Mouse (Mus musculus) embryonic facial prominence, embryonic 12.5 days (tissue): Measurements from ENCODE around the gene Clca1. TPM values are rescaled to one million over a fixed set of nuclear protein-coding genes. Genes with fewer than 3 reads are reported as not detected.
"Not testable (repeated sequence)": the region's sequence is repeated elsewhere in the genome, so short reads cannot be mapped to it uniquely, and the experiment has no call there.

ENCODE experiments used
- ATAC-seq: fragments of 200-750 bp; cut with Nextera tagmentation; 2 replicates; pipeline ENCODE4 v1.8.0; 2017; ENCODE audit not compliant: insufficient number of reproducible peaks, insufficient read depth, low FRiP score, low TSS enrichment
- H3K27ac ChIP-seq: fragments of 300-500 bp; sonication (generic); 2 replicates; pipeline ENCODE4 v1.5.1; 2016; ENCODE audit warnings: mild to moderate bottlenecking
- H3K27me3 ChIP-seq: fragments of 300-500 bp; sonication (generic); 2 replicates; pipeline ENCODE4 v1.6.1; 2016; ENCODE audit warnings: mild to moderate bottlenecking, moderate library complexity
- H3K36me3 ChIP-seq: fragments of 300-500 bp; sonication (generic); 2 replicates; pipeline ENCODE4 v1.6.1; 2016; ENCODE audit warnings: mild to moderate bottlenecking
- H3K4me1 ChIP-seq: fragments of 300-500 bp; sonication (generic); 2 replicates; pipeline ENCODE4 v1.6.1; 2016
- H3K4me2 ChIP-seq: fragments of 300-500 bp; sonication (generic); replicated peaks from 2 replicates; pipeline ENCODE4 v1.6.1; 2016; ENCODE audit warnings: mild to moderate bottlenecking, moderate library complexity
- H3K4me3 ChIP-seq: fragments of 300-500 bp; sonication (generic); 2 replicates; pipeline ENCODE4 v1.5.1; 2016; ENCODE audit warnings: mild to moderate bottlenecking
- H3K9ac ChIP-seq: fragments of 300-500 bp; sonication (generic); 2 replicates; pipeline ENCODE4 v1.6.1; 2016; ENCODE audit warnings: mild to moderate bottlenecking, moderate library complexity
- H3K9me3 ChIP-seq: fragments of 300-500 bp; sonication (generic); 2 replicates; pipeline ENCODE4 v1.6.1; 2016; ENCODE audit warnings: mild to moderate bottlenecking, moderate library complexity
- WGBS: fragments of 180-500 bp; shearing (Covaris S2); methylation state at CpG from one replicate; pipeline ENCODE4 v1.1.7; 2016; 5-methylcytosine and 5-hydroxymethylcytosine counted together
- polyA plus RNA-seq: library from polyadenylated mRNA; unstranded; fragments of >200 nt; fragmentation: Nextera tagmentation; extraction: Ambion mirVana; gene quantifications from 2 replicates; pipeline ENCODE4 v1.2.1, GENCODE M21; 2016

Clca1 gene
- polyA plus RNA-seq: 0.04 TPM in 1 of 2 replicates, not detected in the other

DNA sequence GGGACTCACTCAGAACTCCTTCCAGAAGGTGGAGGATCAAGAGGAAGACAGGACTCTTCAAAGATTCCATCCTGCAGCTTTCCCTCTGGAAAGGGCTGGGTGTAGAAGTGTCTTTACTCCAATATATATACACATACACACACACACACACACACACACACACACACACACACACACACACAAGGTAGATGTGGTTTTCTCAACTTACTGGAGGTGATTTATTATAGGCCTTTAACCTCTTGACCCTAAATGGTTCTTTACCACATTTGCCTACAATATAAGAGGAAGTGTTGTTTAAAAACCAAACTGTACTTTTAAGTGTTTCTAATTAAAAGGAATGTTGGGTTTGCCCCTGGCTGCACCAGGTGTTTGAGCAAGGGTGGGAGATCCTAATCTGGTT, at the start of gene Clca1:
Gene Clca1 (minus strand): TSS at position 101 of the 400 bp plus-strand sequence.
- Histone ChIP-seq H3K27ac (no peak within 1 kb of the TSS), H3K9ac (no peak within 1 kb of the TSS), H3K27me3 (no peaks in the 10 kb centered on the region), H3K36me3 (no peaks in the 10 kb centered on the region), H3K4me2 (no peak within 1 kb of the TSS), H3K4me3 (no peak within 1 kb of the TSS), H3K9me3 (no peaks in the 10 kb centered on the region), H3K4me1 (no peaks in the 10 kb centered on the region)
- no peak for ATAC-seq

DNA sequence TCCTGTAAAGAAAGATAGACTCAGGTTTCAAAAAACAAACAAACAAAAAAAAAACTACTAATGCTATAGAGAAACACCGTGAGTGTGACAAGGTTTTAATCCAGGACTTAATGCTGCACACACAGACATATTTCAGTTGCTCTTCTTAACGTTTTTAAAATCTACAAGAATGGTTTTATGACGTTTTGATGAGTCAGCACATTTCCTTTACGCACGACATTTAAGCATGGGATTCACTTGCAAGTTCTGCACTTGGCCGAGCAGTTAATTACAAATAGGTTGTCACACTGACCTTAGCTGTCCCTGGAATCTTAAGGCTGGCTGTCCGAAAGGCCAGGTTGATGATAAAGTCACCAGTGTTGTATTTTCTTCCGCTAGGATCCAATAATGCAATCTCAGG, 48.3 kb upstream of the Clca1 start:
- no peak overlapping the region for H3K4me3 ChIP-seq
- no peaks in the 10 kb centered on the region for H3K27me3 ChIP-seq
- WGBS: 76% methylated on average over 8 of the region's 8 CpGs
- H3K9ac ChIP-seq: no peak overlapping the region
- no peak for ATAC-seq
- no peaks in the 10 kb centered on the region for H3K4me1 ChIP-seq
- no peak overlapping the region for H3K27ac ChIP-seq
- no peak overlapping the region for H3K4me2 ChIP-seq
- no peaks in the 10 kb centered on the region for H3K9me3 ChIP-seq
- H3K36me3 ChIP-seq: no peaks in the 10 kb centered on the region

DNA sequence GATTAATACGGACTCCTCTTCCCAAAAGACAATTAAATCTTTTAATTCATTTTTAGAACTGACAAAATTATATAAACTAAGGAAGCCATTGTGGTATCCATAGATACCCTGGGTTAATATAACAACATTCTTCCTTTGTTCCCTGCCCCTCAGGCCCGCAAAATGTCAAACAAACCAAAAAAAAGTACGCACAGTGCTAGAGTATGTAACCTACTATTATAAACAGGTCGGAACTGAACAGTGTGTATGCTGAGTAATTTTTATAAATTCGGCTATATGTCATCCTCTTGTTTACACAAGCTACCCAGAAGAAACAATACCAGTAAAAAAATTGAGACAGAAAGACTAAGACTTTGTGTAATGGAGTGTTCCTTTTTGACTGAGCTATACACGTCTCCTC, 45.8 kb upstream of the Clca1 start:
- 84% methylated on average over 6 of the region's 6 CpGs for WGBS
- H3K36me3 ChIP-seq: no peaks in the 10 kb centered on the region
- ATAC-seq: no peak

GRCm38 (mm10) chr3:145072339-145072738, 39.8 kb upstream of the Clca1 start:
- ATAC-seq: no peak
- Histone ChIP-seq H3K36me3 (no peaks in the 10 kb centered on the region), H3K4me2 (no peak overlapping the region), H3K27ac (no peak overlapping the region), H3K9ac (no peak overlapping the region), H3K4me1 (no peaks in the 10 kb centered on the region), H3K27me3 (no peaks in the 10 kb centered on the region), H3K9me3 (no peaks in the 10 kb centered on the region), H3K4me3 (no peak overlapping the region)
- WGBS: 89% methylated on average over 3 of the region's 3 CpGs

More for the DNA sequence above, 45.8 kb upstream of the Clca1 start:
- Histone ChIP-seq H3K4me3 (no peak overlapping the region), H3K27ac (no peak overlapping the region), H3K9ac (no peak overlapping the region), H3K9me3 (no peaks in the 10 kb centered on the region), H3K4me1 (no peaks in the 10 kb centered on the region), H3K4me2 (no peak overlapping the region), H3K27me3 (no peaks in the 10 kb centered on the region)

- no peak overlapping the region for H3K4me3 ChIP-seq
- no peak overlapping the region for H3K27ac ChIP-seq
- H3K9me3 ChIP-seq: no peaks in the 10 kb centered on the region
- no peak for ATAC-seq
- H3K36me3 ChIP-seq: no peaks in the 10 kb centered on the region
- no peak overlapping the region for H3K4me2 ChIP-seq
- no peaks in the 10 kb centered on the region for H3K27me3 ChIP-seq
- no peak overlapping the region for H3K9ac ChIP-seq
- H3K4me1 ChIP-seq: no peaks in the 10 kb centered on the region
- 77% methylated on average over 4 of the region's 4 CpGs for WGBS
Observed at GRCm38 (mm10) chr3:145068964-145069363, 36.4 kb upstream of the Clca1 start.

DNA sequence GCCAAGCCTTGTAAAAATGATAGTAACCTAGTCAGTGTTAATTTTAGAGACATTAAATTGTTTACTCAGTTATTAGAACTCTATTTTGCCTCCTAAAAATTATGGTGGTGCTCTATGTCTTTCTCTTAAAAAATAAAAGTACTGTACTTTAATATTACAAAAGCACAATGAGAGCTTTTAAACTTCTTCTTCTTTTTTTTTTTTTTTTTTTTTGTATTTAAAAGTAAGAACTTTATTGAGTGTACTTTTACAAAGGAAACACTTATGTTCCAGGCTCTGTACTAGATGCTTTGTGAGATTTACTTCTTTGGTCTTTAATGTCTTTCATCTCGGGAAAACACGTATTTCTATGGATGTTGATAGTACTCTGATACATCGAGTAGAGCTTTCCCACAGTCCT, 22.6 kb upstream of the Clca1 start:
- not testable (repeated sequence) for H3K27me3 ChIP-seq, H3K4me3 ChIP-seq, H3K9me3 ChIP-seq, H3K36me3 ChIP-seq, H3K4me2 ChIP-seq, H3K4me1 ChIP-seq, H3K9ac ChIP-seq, ATAC-seq, H3K27ac ChIP-seq
- WGBS: 91% methylated on average over 3 of the region's 3 CpGs

GRCm38 (mm10) chr3:145049820-145050219, 17.2 kb upstream of the Clca1 start:
- no peaks in the 10 kb centered on the region for H3K27me3 ChIP-seq
- no peak overlapping the region for H3K27ac ChIP-seq
- H3K4me1 ChIP-seq: no peaks in the 10 kb centered on the region
- H3K4me3 ChIP-seq: no peak overlapping the region
- no peaks in the 10 kb centered on the region for H3K36me3 ChIP-seq
- no peaks in the 10 kb centered on the region for H3K9me3 ChIP-seq
- ATAC-seq: no peak
- WGBS: 80% methylated on average over 3 of the region's 3 CpGs
- H3K4me2 ChIP-seq: no peak overlapping the region
- H3K9ac ChIP-seq: no peak overlapping the region

DNA sequence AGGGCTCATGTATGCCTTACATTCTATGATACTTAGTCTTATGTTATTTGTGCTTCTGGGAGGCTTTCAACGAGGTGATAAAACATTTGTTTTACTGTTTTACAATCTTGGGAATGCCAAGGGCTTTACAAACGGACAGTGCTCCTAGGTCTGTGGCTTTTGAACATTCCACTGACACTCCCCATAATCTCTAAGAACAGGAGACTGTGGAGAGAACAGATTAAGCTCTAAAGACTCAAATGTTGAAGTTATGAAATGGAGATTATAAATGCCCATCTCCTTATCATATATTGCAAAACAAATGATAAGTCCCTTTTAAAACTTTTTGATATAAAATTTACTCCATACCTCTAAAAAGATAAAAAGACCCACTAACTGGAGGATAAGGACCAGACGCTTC, 6.2 kb upstream of the Clca1 start:
- H3K4me2 ChIP-seq: no peak overlapping the region
- H3K36me3 ChIP-seq: no peaks in the 10 kb centered on the region
- H3K4me1 ChIP-seq: no peaks in the 10 kb centered on the region
- WGBS: 76% methylated on average over 3 of the region's 3 CpGs
- no peak overlapping the region for H3K9ac ChIP-seq
- no peak for ATAC-seq
- no peak overlapping the region for H3K4me3 ChIP-seq
- H3K9me3 ChIP-seq: no peaks in the 10 kb centered on the region
- no peaks in the 10 kb centered on the region for H3K27me3 ChIP-seq
- no peak overlapping the region for H3K27ac ChIP-seq

- H3K36me3 ChIP-seq: no peaks in the 10 kb centered on the region
- H3K4me3 ChIP-seq: no peak overlapping the region
- no peak overlapping the region for H3K27ac ChIP-seq
- H3K27me3 ChIP-seq: no peaks in the 10 kb centered on the region
- no peak overlapping the region for H3K9ac ChIP-seq
- no peak for ATAC-seq
- H3K9me3 ChIP-seq: no peaks in the 10 kb centered on the region
- 68% methylated on average over 3 of the region's 3 CpGs for WGBS
- no peaks in the 10 kb centered on the region for H3K4me1 ChIP-seq
- H3K4me2 ChIP-seq: no peak overlapping the region
Observed at GRCm38 (mm10) chr3:145028036-145028435, 4.5 kb downstream of the Clca1 start.

DNA sequence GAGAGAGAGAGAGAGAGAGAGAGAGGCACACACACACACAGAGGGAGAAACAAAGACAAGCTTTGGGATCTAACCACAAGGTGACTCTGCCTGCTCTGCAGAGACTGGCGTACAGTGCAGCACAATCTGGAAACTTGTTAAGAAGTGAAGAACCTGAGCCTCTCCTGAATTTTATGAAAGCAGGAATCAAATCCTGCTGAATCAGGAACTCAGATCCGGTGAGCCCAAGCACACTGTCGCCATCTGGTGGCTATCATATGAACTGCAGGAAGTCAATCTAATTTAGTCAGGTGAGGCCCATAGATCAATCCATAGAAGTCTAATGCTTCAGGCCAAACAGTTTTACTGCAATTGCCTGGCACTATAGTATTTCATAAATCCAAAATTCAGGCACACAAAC, 5.8 kb downstream of the Clca1 start:
- Histone ChIP-seq H3K9me3 (no peaks in the 10 kb centered on the region), H3K4me3 (no peak overlapping the region), H3K9ac (no peak overlapping the region), H3K27ac (no peak overlapping the region), H3K4me2 (no peak overlapping the region), H3K36me3 (no peaks in the 10 kb centered on the region), H3K27me3 (no peaks in the 10 kb centered on the region), H3K4me1 (no peaks in the 10 kb centered on the region)
- WGBS: 26% methylated on average over 3 of the region's 3 CpGs
- ATAC-seq: no peak

DNA sequence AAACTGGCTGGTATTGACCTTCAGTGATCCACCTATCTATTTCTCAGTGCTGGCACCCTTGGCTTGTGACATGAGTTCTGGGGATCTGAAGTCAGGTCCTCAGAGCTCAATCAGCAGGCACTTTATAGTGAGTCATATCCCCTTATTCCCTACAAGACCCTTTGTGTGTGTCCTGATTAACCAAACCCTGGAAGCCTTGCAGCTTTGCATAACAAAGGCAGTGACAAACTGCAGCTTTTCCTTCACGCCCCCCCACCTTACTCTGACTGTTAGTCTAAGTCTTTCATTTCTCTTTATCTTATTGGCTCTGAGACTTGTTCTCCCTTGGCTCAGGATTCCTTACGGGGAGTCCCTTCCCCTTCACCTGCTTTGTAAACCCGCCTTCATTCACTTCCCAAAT, 14.8 kb downstream of the Clca1 start:
- Histone ChIP-seq H3K9me3 (no peaks in the 10 kb centered on the region), H3K27ac (no peak overlapping the region), H3K4me2 (no peak overlapping the region), H3K27me3 (no peaks in the 10 kb centered on the region), H3K4me3 (no peak overlapping the region), H3K4me1 (no peaks in the 10 kb centered on the region), H3K36me3 (no peaks in the 10 kb centered on the region), H3K9ac (no peak overlapping the region)
- ATAC-seq: no peak
- 65% methylated on average over 3 of the region's 3 CpGs for WGBS

GRCm38 (mm10) chr3:145004422-145004821, 28.2 kb downstream of the Clca1 start:
- H3K27me3 ChIP-seq: no peaks in the 10 kb centered on the region
- no peaks in the 10 kb centered on the region for H3K9me3 ChIP-seq
- H3K4me1 ChIP-seq: no peaks in the 10 kb centered on the region
- no peak overlapping the region for H3K9ac ChIP-seq
- H3K4me3 ChIP-seq: no peak overlapping the region
- H3K36me3 ChIP-seq: no peaks in the 10 kb centered on the region
- ATAC-seq: no peak
- no peak overlapping the region for H3K27ac ChIP-seq
- no peak overlapping the region for H3K4me2 ChIP-seq
- WGBS: 35% methylated on average over 5 of the region's 5 CpGs

DNA sequence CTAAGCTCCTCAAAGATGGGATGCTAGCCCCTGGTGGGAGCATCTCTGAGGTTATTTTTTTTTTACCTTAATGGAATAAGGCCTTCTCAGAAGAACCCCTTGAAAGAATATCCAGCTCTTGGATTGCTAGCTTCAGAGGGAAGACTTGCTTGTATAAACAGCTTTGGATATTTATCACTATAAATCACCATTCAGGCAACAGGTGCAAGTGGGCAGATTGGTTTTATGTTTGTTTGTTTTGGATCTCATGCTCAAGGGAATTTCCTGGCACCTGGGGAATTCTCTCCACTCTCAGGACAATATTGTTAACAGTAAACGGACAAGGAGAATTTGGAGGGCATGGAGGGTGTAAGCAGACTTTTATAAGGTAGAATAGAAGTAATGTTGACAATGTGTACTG, 31.7 kb downstream of the Clca1 start:
- H3K4me1 ChIP-seq: no peaks in the 10 kb centered on the region
- H3K27ac ChIP-seq: no peak overlapping the region
- no peak overlapping the region for H3K4me3 ChIP-seq
- no peak for ATAC-seq
- no peaks in the 10 kb centered on the region for H3K9me3 ChIP-seq
- H3K4me2 ChIP-seq: no peak overlapping the region
- no peaks in the 10 kb centered on the region for H3K27me3 ChIP-seq
- WGBS: 77% methylated on average over 1 of the region's 1 CpGs
- H3K36me3 ChIP-seq: no peaks in the 10 kb centered on the region
- H3K9ac ChIP-seq: no peak overlapping the region
